Mouse (Mus musculus): ENCODE measurements around the gene Fam189a2.

The Fam189a2 gene

DNA sequence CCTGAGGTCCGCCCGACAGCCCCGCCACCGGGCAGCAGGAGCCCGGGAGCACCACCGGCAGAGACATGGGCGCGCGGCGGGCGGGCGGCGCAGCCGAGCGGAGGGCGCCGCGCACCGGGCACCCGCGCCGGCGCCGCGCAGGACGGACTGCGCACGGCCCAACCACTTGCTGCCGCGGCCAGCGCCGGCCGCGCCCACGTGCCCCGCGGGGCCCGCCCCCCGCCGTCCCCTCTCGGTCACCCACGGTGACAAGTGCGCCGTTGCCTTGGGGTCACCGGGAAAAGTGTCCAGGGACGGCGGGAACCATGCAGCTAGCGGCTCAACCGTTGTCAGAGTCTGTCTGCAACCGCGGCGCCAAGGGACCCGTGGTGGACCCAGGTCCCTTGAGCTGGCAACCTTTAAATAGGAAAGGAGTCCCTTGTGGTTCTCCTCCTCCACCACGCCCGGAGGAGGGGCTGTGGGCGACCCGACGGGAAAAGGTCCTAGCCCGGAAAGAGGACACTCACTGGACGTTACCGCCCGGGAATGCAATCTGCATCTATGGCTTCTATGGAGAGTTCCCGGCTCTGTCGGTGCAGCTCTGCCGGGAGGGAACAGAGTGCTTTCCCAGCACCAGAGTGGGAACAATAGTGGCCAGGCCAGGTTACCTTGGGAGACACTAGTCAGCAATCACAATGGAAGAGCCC, at the start of gene Fam189a2:
Gene Fam189a2, minus strand, starts transcription at position 149 of the 686 bp plus-strand sequence.
- DNase-seq (ENCODE audit: low spot score in 2 of 2), result no peak

DNA sequence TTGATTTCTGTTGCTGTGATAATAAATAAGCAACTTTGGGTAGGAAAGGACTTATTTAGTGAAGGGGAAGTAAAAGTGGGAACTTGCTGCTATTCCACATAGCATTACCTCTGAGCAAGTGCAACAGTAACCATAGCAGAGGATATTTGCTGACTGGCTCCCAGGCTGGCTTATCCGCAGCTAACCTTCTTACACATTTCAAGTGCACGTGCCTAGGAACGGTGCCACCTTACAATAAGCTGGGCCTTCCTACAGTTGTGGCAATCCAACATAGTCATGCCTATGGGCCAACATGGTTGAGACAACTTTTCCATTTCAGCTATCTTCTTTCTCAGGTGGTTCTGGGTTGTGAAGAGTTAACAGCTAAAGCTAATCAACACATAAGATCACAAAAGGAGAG, 46.8 kb upstream of the Fam189a2 start:
- DNase-seq (ENCODE audit: low spot score in 2 of 2), result no peak

DNA sequence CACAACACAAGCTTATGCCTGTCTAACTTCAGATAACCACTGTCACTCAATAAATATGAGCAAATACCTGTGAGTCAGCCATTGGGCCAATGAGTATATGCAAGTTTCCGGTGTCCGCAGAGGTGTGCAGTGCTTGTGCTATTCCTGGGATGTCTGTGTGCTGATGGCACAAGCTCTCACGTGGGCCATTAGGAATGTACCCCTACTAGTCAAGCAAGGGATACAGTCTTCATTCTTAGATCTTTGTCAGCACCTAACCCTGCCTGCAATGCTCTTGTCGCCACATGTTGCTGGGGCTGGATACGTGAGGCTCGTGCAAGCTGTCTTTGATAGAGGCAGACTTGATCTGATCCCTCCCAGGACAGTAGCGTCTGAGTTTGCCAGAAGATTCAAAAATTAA, 45.7 kb upstream of the Fam189a2 start:
- no peak for DNase-seq (ENCODE audit: low spot score in 2 of 2)

DNA sequence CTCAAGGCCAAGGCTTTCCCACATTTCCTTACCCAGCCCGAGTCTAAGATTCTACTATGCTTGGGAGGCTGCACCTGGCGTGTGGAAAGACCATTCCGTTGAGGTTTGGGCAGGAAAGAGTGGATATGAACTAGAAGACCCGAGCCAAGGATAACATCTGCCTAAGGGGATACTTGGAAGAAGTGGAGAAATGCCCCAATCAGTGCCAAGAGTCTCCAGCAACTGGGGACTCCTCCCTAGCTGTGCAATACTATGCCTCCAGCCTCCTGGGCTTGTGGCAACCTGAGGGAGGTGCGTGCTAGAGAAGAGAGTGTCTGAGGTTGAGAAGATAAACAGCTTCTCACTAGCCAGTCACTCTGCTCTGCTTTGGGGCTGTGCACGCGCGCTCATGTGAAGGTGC, 45.1 kb upstream of the Fam189a2 start:
- no peak for DNase-seq (ENCODE audit: low spot score in 2 of 2)

DNA sequence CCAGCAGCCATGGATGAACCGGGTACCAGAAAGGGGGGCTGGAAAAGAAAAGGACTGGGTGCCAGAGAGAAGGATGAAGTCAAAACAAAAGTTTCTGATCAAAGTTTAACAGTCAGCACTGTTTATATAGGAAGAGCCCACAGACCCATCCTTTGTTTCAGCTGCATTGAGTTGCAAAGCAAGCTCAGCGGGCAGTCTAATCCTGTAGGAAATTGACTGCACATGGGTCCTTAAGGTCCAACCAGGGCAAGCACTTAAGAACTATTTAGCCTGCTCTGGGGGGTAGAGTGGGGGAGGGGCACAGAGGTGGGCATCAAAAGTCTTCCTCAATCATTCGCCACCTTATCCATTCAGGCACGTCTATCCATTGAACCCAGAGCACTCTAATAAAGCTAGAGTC, 42.3 kb upstream of the Fam189a2 start:
- DNase-seq (ENCODE audit: low spot score in 2 of 2), result no peak

DNA sequence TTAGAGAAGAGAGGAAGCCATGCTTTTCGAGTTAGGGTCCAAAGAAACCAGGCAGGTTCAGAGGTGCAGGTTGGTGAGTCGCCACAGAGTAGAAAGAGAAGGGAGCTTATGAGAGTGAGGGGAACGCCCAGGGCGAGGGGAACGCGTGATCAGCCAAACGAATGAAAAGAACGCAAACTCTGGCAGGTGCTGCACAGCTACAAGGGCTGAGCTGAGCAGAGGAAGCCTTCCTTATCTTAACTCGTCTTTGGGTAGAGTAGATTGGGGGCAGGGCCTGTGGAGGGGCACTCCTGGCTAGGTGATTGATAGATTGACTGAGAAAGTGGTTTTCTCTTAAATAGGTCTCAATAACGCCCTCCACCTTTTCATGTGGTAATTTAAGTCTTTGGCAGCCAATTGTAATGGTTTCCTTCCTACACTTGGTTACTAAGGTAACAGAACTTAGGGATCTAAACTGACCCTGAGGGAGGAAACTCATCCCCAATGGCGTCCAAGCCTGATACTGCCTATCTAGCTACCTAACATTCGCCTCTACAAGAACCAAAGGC, 33.6 kb upstream of the Fam189a2 start:
- DNase-seq (ENCODE audit: low spot score in 2 of 2), result no peak

- DNase-seq (ENCODE audit: low spot score in 2 of 2), result no peak
These were observed 32.8 kb upstream of the Fam189a2 start for GRCm38 (mm10) chr19:24063585-24063984.

GRCm38 (mm10) chr19:24058851-24059250, 28.0 kb upstream of the Fam189a2 start:
- no peak for DNase-seq (ENCODE audit: low spot score in 2 of 2)

GRCm38 (mm10) chr19:24058021-24058420, 27.2 kb upstream of the Fam189a2 start:
- no peak for DNase-seq (ENCODE audit: low spot score in 2 of 2)

GRCm38 (mm10) chr19:24056880-24057279, 26.1 kb upstream of the Fam189a2 start:
- no peak for DNase-seq (ENCODE audit: low spot score in 2 of 2)

GRCm38 (mm10) chr19:24054904-24055303, 24.1 kb upstream of the Fam189a2 start:
- no peak for DNase-seq (ENCODE audit: low spot score in 2 of 2)

- no peak for DNase-seq (ENCODE audit: low spot score in 2 of 2)
These were observed 23.4 kb upstream of the Fam189a2 start for GRCm38 (mm10) chr19:24054265-24054664.

DNA sequence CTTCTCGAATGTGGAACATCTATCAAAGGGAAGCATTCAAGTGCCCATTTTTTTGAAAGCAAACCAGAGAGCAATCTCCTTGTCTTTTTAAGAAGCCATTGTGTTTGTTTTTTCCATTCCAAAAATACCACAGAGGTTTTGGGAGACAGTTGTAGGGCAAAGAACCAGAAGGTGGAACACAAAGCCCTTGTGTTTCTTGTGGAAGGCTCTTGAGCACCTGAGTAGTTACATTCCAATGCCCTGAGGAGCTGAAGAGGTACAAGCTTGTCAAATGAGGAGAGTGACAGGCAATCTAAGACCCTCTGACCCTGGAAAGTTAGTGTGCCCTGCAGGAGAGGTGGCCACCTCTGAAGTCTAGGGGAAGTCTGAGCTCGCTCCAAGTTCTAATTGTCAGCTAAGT, 19.7 kb upstream of the Fam189a2 start:
- DNase-seq (ENCODE audit: low spot score in 2 of 2), result no peak

GRCm38 (mm10) chr19:24049329-24049728, 18.5 kb upstream of the Fam189a2 start:
- DNase-seq (ENCODE audit: low spot score in 2 of 2), result no peak

GRCm38 (mm10) chr19:24046395-24046993, 15.7 kb upstream of the Fam189a2 start:
- DNase-seq (ENCODE audit: low spot score in 2 of 2), result no peak

GRCm38 (mm10) chr19:24042387-24042786, 11.6 kb upstream of the Fam189a2 start:
- no peak for DNase-seq (ENCODE audit: low spot score in 2 of 2)

GRCm38 (mm10) chr19:24039061-24039853, 8.4 kb upstream of the Fam189a2 start:
- DNase-seq (ENCODE audit: low spot score in 2 of 2), result no peak

- no peak for DNase-seq (ENCODE audit: low spot score in 2 of 2)
These were observed 3.5 kb upstream of the Fam189a2 start for GRCm38 (mm10) chr19:24034367-24034766.

GRCm38 (mm10) chr19:24032654-24033236, 1.9 kb upstream of the Fam189a2 start:
- DNase-seq (ENCODE audit: low spot score in 2 of 2), result no peak

GRCm38 (mm10) chr19:24030511-24030870, 328 bp downstream of the Fam189a2 start:
- no peak for DNase-seq (ENCODE audit: low spot score in 2 of 2)

DNA sequence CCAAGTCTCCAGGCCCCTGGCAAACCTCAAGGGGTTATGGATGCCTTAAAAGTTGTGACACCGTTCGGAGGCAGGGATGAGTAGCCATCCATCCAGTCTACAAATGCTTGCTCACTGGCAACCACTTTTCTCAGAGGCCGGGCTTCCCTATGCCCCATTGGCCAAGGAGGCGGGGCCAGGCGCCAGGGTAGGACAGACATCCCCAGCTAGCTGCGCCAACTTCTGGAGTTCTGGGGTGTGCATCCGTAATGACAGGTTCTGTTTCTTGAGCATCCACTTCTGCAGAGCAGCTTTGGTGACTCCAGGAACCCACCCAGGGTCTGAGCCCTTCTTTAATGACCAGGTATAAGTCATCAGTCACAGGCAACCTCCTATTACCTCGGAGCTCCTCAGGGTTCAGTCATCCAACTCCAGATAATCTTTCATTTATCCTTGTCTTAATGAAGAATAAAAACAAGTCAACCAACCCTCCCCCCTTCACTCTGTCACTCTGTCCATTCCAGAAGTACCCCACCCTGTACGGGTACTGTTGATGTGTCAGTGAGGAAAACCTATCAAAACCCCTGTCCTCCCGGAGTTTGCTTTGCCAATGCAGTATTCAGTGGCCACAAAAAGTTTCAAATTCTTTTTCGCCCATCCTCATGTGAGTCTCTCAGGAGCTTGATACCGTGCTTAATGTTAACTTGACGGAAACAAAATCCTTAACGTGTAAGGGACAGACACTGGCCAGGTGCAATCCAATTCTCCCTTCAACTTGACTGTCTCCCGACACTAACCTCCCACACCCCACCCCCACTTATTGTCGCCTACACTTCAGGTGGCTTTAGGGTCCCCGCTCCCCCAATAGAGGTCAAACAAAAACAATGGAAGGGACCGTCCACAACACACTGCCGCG, 956 bp downstream of the Fam189a2 start:
- no peak for DNase-seq (ENCODE audit: low spot score in 2 of 2)

Measured in frontal cortex, postnatal 25 days (tissue).